Mouse (Mus musculus) limb, embryonic 10.5 days (tissue): Measurements from ENCODE around the gene Grk4. TPM values are rescaled to one million over a fixed set of nuclear protein-coding genes. Genes with fewer than 3 reads are reported as not detected.

ENCODE experiments used
- microRNA counts: library from miRNA; unstranded; fragments of <30 nt; microRNA quantifications from one replicate; lab custom pipeline; 2017
- microRNA-seq: library from miRNA; unstranded; fragments of <30 nt; microRNA quantifications from one replicate; pipeline ENCODE4, GENCODE M21; 2017
- polyA plus RNA-seq: library from polyadenylated mRNA; unstranded; fragments of >200 nt; fragmentation: Nextera tagmentation; extraction: Ambion mirVana; gene quantifications from 2 replicates; pipeline ENCODE4 v1.2.1, GENCODE M21; 2016

Grk4 gene
- polyA plus RNA-seq, 1 experiment from 2014 or later, result 1.3 TPM

MicroRNAs encoded within 50 kb of the gene (microRNA counts, 519-probe panel; counts per million panel counts)
- 684 counts per million, percentile 72 among the panel's probes with 10 or more counts for microRNA mmu-miR-467g (lab: Ali Mortazavi, UCI)

Small RNA genes within 50 kb of the gene (microRNA-seq; reads per million reads assigned to microRNA genes)
- gene Mir467g, result not detected

Other genes starting within 250 kb of the Grk4 start
- gene Tnip2, start 146.4 kb upstream of the Grk4 start, polyA plus RNA-seq, result 3.8 and 6.0 TPM in 2 replicates
- 9.9 and 17.1 TPM in 2 replicates for gene Sh3bp2, start 134.5 kb upstream of the Grk4 start, polyA plus RNA-seq
- gene Add1, start 86.7 kb upstream of the Grk4 start, polyA plus RNA-seq, result 134 and 166 TPM in 2 replicates
- 105 and 111 TPM in 2 replicates for gene Mfsd10, start 23.2 kb upstream of the Grk4 start, polyA plus RNA-seq
- 29.1 and 31.9 TPM in 2 replicates for gene Nop14, start 231 bp upstream of the Grk4 start, polyA plus RNA-seq
- gene Htt, start 101.4 kb downstream of the Grk4 start, polyA plus RNA-seq, result 15.1 and 17.1 TPM in 2 replicates
- 0.25 and 0.46 TPM in 2 replicates for gene Msantd1, start 247.6 kb downstream of the Grk4 start, polyA plus RNA-seq